Mouse (Mus musculus): ENCODE measurements at regions not wholly inside any gene's neighbourhood (a gene's known extent, or its start where the extent isn't known, plus 50 kb on each side); places are given as distances from the start of the nearest gene placed in this dataset.
A peak's percentile ranks its signal among the peaks of the same experiment; 100 is the strongest.

DNA sequence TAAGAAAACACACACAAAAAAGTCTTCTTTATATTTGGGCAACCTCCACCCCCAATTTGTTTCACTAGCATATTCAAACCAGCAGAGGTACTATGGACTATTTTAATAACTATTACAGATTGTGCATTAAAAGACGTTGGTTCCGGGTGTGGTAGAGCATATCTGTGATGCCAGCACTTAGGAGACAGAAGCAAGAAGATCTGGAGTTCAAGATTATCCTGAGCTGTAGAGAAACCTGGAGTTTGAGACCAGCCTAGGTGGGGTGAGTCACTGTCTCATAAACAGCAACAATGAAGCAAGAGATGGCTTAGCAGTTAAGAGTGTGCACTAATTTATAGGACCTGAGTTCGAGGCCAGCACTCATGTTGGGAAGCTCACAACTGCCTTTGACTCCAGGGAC, 50.4 kb upstream of the Hk2 start:
- H3K36me3 ChIP-seq (ENCODE audit: control insufficient read depth, insufficient read depth, low read length) = no peaks in the 10 kb centered on the region
- H3K27me3 ChIP-seq (ENCODE audit: control insufficient read depth, insufficient read depth, low read length) = no peaks in the 10 kb centered on the region
- no peak overlapping the region for H3K27ac ChIP-seq (replicated peaks in 1 of 2; ENCODE audit: control insufficient read depth in 1 of 2, insufficient read depth in 1 of 2, low read depth in 2 of 2, low read length in 2 of 2)
- no peak overlapping the region for H3K4me3 ChIP-seq (ENCODE audit: control insufficient read depth in 1 of 2, insufficient read depth in 1 of 2, low read depth in 1 of 2, low read length in 2 of 2)
- H3K4me2 ChIP-seq (ENCODE audit: low read length) = no peak overlapping the region
- H3K9me3 ChIP-seq (ENCODE audit: control insufficient read depth, low read length) = no peaks in the 10 kb centered on the region
- H3K4me1 ChIP-seq (ENCODE audit: control insufficient read depth in 2 of 2, insufficient read depth in 2 of 2, low read length in 2 of 2) = peaks cover 21 to 38% of the 10 kb centered on the region in 2 experiments
- WGBS = 85% methylated on average over 3 of the region's 3 CpGs
- ATAC-seq (ENCODE audit: insufficient number of reproducible peaks, insufficient read depth, low FRiP score, low read depth) = no peak
- H3K9ac ChIP-seq (ENCODE audit: low read length) = no peak overlapping the region

DNA sequence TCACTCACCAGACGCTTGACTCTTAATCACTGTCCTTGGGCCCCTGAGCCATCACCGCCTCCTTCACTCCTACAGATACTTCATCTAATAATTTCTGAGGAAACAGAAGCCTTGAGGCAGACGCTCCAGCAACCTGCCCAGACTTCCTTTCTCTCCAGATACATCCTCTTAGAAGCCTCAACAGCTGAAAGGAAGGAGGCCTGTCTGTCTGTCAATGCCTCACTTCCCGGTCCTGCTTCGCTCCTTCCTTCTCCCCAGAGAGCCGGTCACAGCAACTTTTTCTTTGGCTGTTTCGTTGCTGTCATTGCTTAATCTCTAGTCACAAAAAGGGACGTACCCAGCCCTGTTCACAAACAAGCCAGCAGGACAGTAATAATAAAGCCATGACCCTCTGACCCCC, 50.0 kb upstream of the Hk2 start:
- Histone ChIP-seq H3K4me2 (ENCODE audit: low read length) (no peak overlapping the region), H3K27ac (replicated peaks in 1 of 2; ENCODE audit: control insufficient read depth in 1 of 2, insufficient read depth in 1 of 2, low read depth in 2 of 2, low read length in 2 of 2) (0 out of 4 replicates have a peak overlapping the region, but pooled peaks have one; percentile 2 to 21), H3K4me3 (ENCODE audit: control insufficient read depth in 1 of 2, insufficient read depth in 1 of 2, low read depth in 1 of 2, low read length in 2 of 2) (no peak overlapping the region), H3K4me1 (ENCODE audit: control insufficient read depth in 2 of 2, insufficient read depth in 2 of 2, low read length in 2 of 2) (peaks cover 21 to 38% of the 10 kb centered on the region in 2 experiments), H3K27me3 (ENCODE audit: control insufficient read depth, insufficient read depth, low read length) (no peaks in the 10 kb centered on the region), H3K36me3 (ENCODE audit: control insufficient read depth, insufficient read depth, low read length) (no peaks in the 10 kb centered on the region), H3K9me3 (ENCODE audit: control insufficient read depth, low read length) (no peaks in the 10 kb centered on the region), H3K9ac (ENCODE audit: low read length) (no peak overlapping the region)
- ATAC-seq (ENCODE audit: insufficient number of reproducible peaks, insufficient read depth, low FRiP score, low read depth) = no peak
- WGBS = 43% methylated on average over 8 of the region's 8 CpGs
